Mouse (Mus musculus) C2C12 (cell line): ENCODE results near the gene Hoxb5.

ENCODE experiments used
- CEBPB ChIP-seq: IDR thresholded peaks from one replicate; pipeline ENCODE4 v1.6.1; 2011; ENCODE audit warnings: low read depth, mild to moderate bottlenecking, control low read depth, moderate library complexity
- MYOD1 ChIP-seq: IDR thresholded peaks from one replicate; pipeline ENCODE4 v1.6.1; 2011; ENCODE audit warnings: low read depth; ENCODE audit not compliant: control insufficient read depth, insufficient read length

GRCm38 (mm10) chr11:96259038-96259437 lies 44.1 kb upstream of the Hoxb5 start:
- TF ChIP-seq MYOD1 (no peak), CEBPB (no peak)
